Mouse (Mus musculus): ENCODE data around the gene Klf2.

DNA sequence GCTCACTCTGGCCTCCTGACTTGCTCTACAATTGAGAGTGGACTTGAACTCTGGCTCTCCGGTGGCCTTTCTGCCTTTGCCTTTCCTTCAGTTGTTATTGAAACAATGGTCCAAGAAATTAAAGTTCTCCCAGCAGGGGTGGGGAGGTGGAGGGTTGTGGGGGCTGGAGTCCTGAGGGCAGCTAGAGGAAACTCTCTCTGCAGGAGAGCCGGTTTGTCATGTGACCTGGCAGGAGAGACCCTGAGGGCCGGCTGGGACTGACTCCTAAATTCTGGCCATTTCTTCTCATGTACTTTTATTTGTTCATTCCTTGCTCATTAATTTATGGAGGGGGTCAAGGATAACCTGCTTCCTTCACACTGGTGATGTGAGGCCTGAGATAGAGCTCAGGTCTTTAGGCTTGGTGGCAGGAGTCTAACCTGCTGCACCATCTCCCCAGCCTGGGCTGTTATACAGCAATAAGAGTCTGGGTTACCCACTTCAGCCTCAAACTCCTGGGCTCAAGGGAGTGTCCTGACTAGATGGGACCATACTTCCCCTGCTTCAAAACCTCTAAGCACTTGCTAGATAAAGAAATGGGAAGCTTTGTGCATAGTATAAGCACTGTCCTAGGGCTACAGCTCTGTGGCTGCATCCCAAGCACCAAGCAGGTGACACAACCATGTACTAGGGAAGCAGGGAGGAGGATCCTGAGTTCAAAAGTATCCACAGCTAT lies 14.8 kb downstream of the Klf2 start:
- TF ChIP-seq CTCF (IDR thresholded peaks at IDR 0.05; ENCODE audit: low read depth): no peak
- no peak for TF ChIP-seq EP300 (IDR thresholded peaks at IDR 0.05; ENCODE audit: low read depth)

Data from liver, postnatal 0 days (tissue).